Mouse (Mus musculus) embryonic facial prominence, embryonic 15.5 days (tissue): ENCODE data around the gene Slc9a9. TPM values are rescaled to one million over a fixed set of nuclear protein-coding genes. Genes with fewer than 3 reads are reported as not detected.

ENCODE experiments used
- ATAC-seq: fragments of 200-750 bp; cut with Nextera tagmentation; 2 replicates; pipeline ENCODE4 v1.8.0; 2017; ENCODE audit warnings: low read depth, moderate TSS enrichment; ENCODE audit not compliant: insufficient number of reproducible peaks, low FRiP score, low TSS enrichment
- H3K27ac ChIP-seq: fragments of 300-500 bp; sonication (generic); replicated peaks from 2 replicates; pipeline ENCODE4 v1.5.1; 2015; ENCODE audit warnings: mild to moderate bottlenecking, inconsistent platforms
- H3K27me3 ChIP-seq: fragments of 300-500 bp; sonication (generic); 2 replicates; pipeline ENCODE4 v1.6.1; 2015; ENCODE audit warnings: inconsistent platforms
- H3K36me3 ChIP-seq: fragments of 300-500 bp; sonication (generic); 2 replicates; pipeline ENCODE4 v1.6.1; 2015; ENCODE audit warnings: mild to moderate bottlenecking, inconsistent platforms
- H3K4me1 ChIP-seq: fragments of 300-500 bp; sonication (generic); 2 replicates; pipeline ENCODE4 v1.6.1; 2015; ENCODE audit warnings: inconsistent platforms
- H3K4me2 ChIP-seq: fragments of 300-500 bp; sonication (generic); replicated peaks from 2 replicates; pipeline ENCODE4 v1.6.1; 2015; ENCODE audit warnings: mild to moderate bottlenecking, inconsistent platforms
- H3K4me3 ChIP-seq: fragments of 300-500 bp; sonication (generic); replicated peaks from 2 replicates; pipeline ENCODE4 v1.5.1; 2015; ENCODE audit warnings: mild to moderate bottlenecking, inconsistent platforms
- H3K9ac ChIP-seq: fragments of 300-500 bp; sonication (generic); 2 replicates; pipeline ENCODE4 v1.6.1; 2015; ENCODE audit warnings: inconsistent platforms
- H3K9me3 ChIP-seq: fragments of 300-500 bp; sonication (generic); replicated peaks from 2 replicates; pipeline ENCODE4 v1.6.1; 2016; ENCODE audit warnings: inconsistent platforms
- WGBS: fragments of 180-500 bp; shearing (Covaris S2); methylation state at CpG from one replicate; pipeline ENCODE4 v1.1.7; 2015; 5-methylcytosine and 5-hydroxymethylcytosine counted together
- polyA plus RNA-seq: library from polyadenylated mRNA; unstranded; fragments of >200 nt; fragmentation: Nextera tagmentation; extraction: Ambion mirVana; gene quantifications from 2 replicates; pipeline ENCODE4 v1.2.1, GENCODE M21; 2015

The Slc9a9 gene
- polyA plus RNA-seq, 1 experiment from 2014 or later = 7.4 TPM

DNA sequence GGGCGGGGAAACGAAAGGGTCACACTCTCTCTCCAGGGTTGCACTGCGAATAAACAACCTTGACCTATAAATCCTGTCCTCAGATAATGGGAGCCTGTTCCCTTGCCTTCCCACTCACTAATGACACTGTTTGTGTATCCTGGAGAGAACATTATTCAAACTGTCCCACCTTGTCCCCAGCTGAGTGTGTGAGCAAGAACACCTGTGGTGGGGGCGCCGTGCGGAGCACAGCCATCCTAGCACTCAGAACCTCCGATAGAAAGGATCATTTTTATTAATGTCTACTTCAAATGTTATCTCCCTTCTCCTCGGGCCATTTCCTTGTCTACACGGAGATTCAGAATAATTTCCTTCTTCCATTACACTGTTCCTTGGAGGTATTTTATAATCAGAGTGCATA lies 382.5 kb downstream of the Slc9a9 start:
- 82% methylated on average over 9 of the region's 9 CpGs for WGBS
- H3K4me1 ChIP-seq = no peaks in the 10 kb centered on the region

DNA sequence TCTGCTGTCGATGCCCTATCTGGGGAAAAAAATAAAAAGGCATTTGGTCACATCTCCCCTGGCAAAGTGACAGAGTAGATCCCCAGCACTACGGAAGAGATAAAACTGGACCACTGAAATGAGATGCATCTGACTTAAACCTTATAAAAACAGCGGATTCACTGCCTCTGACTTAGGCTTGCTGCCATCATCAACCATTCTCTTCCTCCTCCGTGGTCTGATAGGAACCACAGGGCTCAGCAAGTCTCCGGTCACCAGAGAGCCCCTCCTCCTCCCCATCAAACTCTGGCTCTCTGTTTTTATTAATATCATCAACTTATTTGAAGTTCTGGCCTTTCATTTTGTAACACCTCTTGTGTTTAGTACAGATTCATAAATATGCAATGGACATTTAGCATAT lies 383.5 kb downstream of the Slc9a9 start:
- H3K4me3 ChIP-seq = no peak overlapping the region
- no peaks in the 10 kb centered on the region for H3K9me3 ChIP-seq
- no peak overlapping the region for H3K9ac ChIP-seq
- 79% methylated on average over 5 of the region's 5 CpGs for WGBS
- H3K36me3 ChIP-seq = no peaks in the 10 kb centered on the region
- H3K4me1 ChIP-seq = no peaks in the 10 kb centered on the region
- ATAC-seq = no peak
- no peaks in the 10 kb centered on the region for H3K27me3 ChIP-seq
- no peak overlapping the region for H3K4me2 ChIP-seq
- no peak overlapping the region for H3K27ac ChIP-seq

More for the DNA sequence above, 382.5 kb downstream of the Slc9a9 start:
- Histone ChIP-seq H3K9me3 (no peaks in the 10 kb centered on the region), H3K36me3 (no peaks in the 10 kb centered on the region), H3K27me3 (no peaks in the 10 kb centered on the region), H3K4me3 (no peak overlapping the region), H3K9ac (no peak overlapping the region), H3K27ac (no peak overlapping the region), H3K4me2 (no peak overlapping the region)
- no peak for ATAC-seq

GRCm38 (mm10) chr9:95055843-95056242 lies 386.1 kb downstream of the Slc9a9 start:
- H3K9me3 ChIP-seq = no peaks in the 10 kb centered on the region
- H3K4me3 ChIP-seq = no peak overlapping the region
- no peak overlapping the region for H3K9ac ChIP-seq
- no peaks in the 10 kb centered on the region for H3K36me3 ChIP-seq
- H3K4me2 ChIP-seq = no peak overlapping the region
- H3K27me3 ChIP-seq = no peaks in the 10 kb centered on the region
- WGBS = 75% methylated on average over 4 of the region's 4 CpGs
- H3K4me1 ChIP-seq = no peaks in the 10 kb centered on the region
- ATAC-seq = no peak
- H3K27ac ChIP-seq = no peak overlapping the region

- Histone ChIP-seq H3K4me3 (no peak overlapping the region), H3K4me2 (no peak overlapping the region), H3K9ac (no peak overlapping the region), H3K27me3 (no peaks in the 10 kb centered on the region), H3K4me1 (no peaks in the 10 kb centered on the region), H3K27ac (no peak overlapping the region), H3K36me3 (no peaks in the 10 kb centered on the region), H3K9me3 (no peaks in the 10 kb centered on the region)
- no peak for ATAC-seq
- WGBS = 89% methylated on average over 4 of the region's 4 CpGs
Observed at GRCm38 (mm10) chr9:95060702-95061101, 391.0 kb downstream of the Slc9a9 start.

- no peak overlapping the region for H3K9ac ChIP-seq
- WGBS = 62% methylated on average over 2 of the region's 3 CpGs
- no peaks in the 10 kb centered on the region for H3K4me1 ChIP-seq
- ATAC-seq = peak; percentile 54; the same call in 1 of the 2 replicates
- no peaks in the 10 kb centered on the region for H3K9me3 ChIP-seq
- no peak overlapping the region for H3K4me2 ChIP-seq
- H3K27ac ChIP-seq = no peak overlapping the region
- H3K27me3 ChIP-seq = no peaks in the 10 kb centered on the region
- H3K4me3 ChIP-seq = no peak overlapping the region
- H3K36me3 ChIP-seq = no peaks in the 10 kb centered on the region
Observed at GRCm38 (mm10) chr9:95067037-95067436, 397.3 kb downstream of the Slc9a9 start.

GRCm38 (mm10) chr9:95068466-95068865 lies 398.8 kb downstream of the Slc9a9 start:
- no peak for ATAC-seq
- no peak overlapping the region for H3K4me3 ChIP-seq
- H3K4me2 ChIP-seq = no peak overlapping the region
- no peak overlapping the region for H3K9ac ChIP-seq
- no peaks in the 10 kb centered on the region for H3K27me3 ChIP-seq
- H3K36me3 ChIP-seq = no peaks in the 10 kb centered on the region
- peaks cover 5% of the 10 kb centered on the region; the same call in 1 of the 2 replicates for H3K4me1 ChIP-seq
- H3K9me3 ChIP-seq = no peaks in the 10 kb centered on the region
- no peak overlapping the region for H3K27ac ChIP-seq
- WGBS = 88% methylated on average over 2 of the region's 2 CpGs

DNA sequence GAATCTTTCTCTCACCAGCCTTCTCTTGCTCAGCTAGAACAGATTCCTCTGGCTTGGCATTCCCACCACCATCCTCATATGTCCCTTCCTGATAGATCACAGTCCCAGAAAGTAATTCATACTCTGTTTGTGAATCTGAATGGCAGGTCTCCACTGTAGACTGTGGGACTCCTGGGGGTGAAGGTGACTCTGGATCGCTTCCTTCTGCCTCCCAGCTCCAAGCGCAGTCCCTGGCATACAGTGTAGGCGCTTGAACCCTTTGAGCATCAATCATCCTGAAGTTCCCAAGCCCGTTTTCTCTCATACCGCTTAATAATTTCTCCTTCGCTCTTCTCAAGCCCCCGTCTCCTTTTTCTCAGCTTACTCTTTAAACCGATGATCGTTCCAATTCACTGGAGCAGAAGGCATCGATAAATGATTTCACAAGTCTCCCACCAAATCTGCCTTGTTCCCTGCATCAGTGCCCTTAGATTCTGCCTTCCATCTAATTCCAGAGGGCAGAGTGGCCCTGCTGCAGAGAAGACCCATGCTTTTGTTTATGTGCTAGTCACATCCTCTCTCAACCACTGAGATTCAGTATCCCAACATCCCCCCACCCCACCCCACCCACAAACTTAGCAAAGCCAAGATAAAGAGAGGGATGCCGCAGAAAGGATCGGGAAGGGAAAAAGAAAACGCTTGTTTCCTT lies 401.3 kb downstream of the Slc9a9 start:
- WGBS = 86% methylated on average over 13 of the region's 13 CpGs
- H3K4me2 ChIP-seq = no peak overlapping the region
- H3K9ac ChIP-seq = no peak overlapping the region
- H3K4me3 ChIP-seq = no peak overlapping the region
- no peaks in the 10 kb centered on the region for H3K27me3 ChIP-seq
- no peaks in the 10 kb centered on the region for H3K36me3 ChIP-seq
- ATAC-seq = no peak
- H3K4me1 ChIP-seq = peaks cover 13% of the 10 kb centered on the region
- no peak overlapping the region for H3K27ac ChIP-seq
- no peaks in the 10 kb centered on the region for H3K9me3 ChIP-seq

- Histone ChIP-seq H3K36me3 (no peaks in the 10 kb centered on the region), H3K4me3 (no peak overlapping the region), H3K9ac (no peak overlapping the region), H3K4me1 (peaks cover 16% of the 10 kb centered on the region), H3K4me2 (no peak overlapping the region), H3K27ac (peak overlapping the region; percentile 11; the same call in 1 of the 2 replicates), H3K9me3 (no peaks in the 10 kb centered on the region), H3K27me3 (no peaks in the 10 kb centered on the region)
- ATAC-seq = no peak
- WGBS = 56% methylated on average over 14 of the region's 14 CpGs
Observed at GRCm38 (mm10) chr9:95072450-95072955, 402.8 kb downstream of the Slc9a9 start.

- H3K36me3 ChIP-seq = no peaks in the 10 kb centered on the region
- WGBS = 21% methylated on average over 8 of the region's 8 CpGs
- peaks cover 16% of the 10 kb centered on the region for H3K4me1 ChIP-seq
- no peak for ATAC-seq
- no peak overlapping the region for H3K4me3 ChIP-seq
- no peaks in the 10 kb centered on the region for H3K27me3 ChIP-seq
- no peaks in the 10 kb centered on the region for H3K9me3 ChIP-seq
- no peak overlapping the region for H3K4me2 ChIP-seq
- no peak overlapping the region for H3K27ac ChIP-seq
- no peak overlapping the region for H3K9ac ChIP-seq
Observed at GRCm38 (mm10) chr9:95073691-95074090, 404.0 kb downstream of the Slc9a9 start.

DNA sequence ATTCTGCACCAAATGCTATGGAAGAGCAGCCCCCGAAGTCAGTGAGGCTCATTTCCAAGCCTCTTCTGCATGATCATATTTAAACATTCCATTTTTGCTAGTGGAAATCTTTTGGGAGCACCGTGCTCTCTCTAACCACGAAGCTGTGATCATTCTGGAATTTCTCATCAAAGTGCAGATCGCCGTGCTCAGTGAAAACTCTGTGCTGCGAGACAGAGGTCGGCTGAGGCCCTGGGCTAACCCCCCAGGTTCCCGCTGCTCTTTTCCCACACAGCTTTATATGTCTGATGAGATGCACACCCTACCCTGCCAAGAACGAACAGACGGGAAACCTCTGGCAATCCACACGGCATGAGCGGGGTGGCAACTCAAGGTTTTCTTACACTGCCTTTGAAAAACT lies 406.1 kb downstream of the Slc9a9 start:
- ATAC-seq = 0 out of 2 replicates have a peak, but pooled peaks have one; percentile 11
- no peaks in the 10 kb centered on the region for H3K36me3 ChIP-seq
- no peak overlapping the region for H3K9ac ChIP-seq
- 20% methylated on average over 12 of the region's 12 CpGs for WGBS
- peak overlapping the region; percentile 13; the same call in 1 of the 2 replicates for H3K4me2 ChIP-seq
- H3K4me1 ChIP-seq = peaks cover 16% of the 10 kb centered on the region
- H3K9me3 ChIP-seq = no peaks in the 10 kb centered on the region
- H3K27me3 ChIP-seq = no peaks in the 10 kb centered on the region
- H3K4me3 ChIP-seq = no peak overlapping the region
- 0 out of 2 replicates have a peak overlapping the region, but pooled peaks have one; percentile 8 for H3K27ac ChIP-seq

DNA sequence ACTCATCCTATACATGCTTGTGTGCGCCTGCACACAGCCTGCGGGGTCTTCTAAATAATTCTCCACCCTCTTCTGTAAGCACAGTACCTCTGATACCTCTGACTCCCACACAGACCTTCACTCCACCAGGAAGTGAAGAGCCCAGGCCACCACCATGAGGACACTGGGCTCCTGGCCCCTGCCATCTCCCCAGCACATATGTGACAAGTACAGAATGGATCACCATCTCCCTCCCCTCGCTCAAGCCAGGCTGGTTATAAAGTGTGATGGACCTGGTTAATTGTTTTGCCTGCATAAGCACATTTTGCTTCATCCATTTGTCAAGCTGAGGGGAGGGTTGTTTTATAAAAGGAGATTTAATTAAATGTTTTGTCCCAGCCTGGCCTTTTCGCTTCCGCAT lies 408.2 kb downstream of the Slc9a9 start:
- H3K27me3 ChIP-seq = no peaks in the 10 kb centered on the region
- no peak overlapping the region for H3K9ac ChIP-seq
- 83% methylated on average over 5 of the region's 5 CpGs for WGBS
- no peaks in the 10 kb centered on the region for H3K36me3 ChIP-seq
- H3K9me3 ChIP-seq = no peaks in the 10 kb centered on the region
- no peak overlapping the region for H3K4me2 ChIP-seq
- peaks cover 12% of the 10 kb centered on the region for H3K4me1 ChIP-seq
- H3K27ac ChIP-seq = no peak overlapping the region
- ATAC-seq = no peak
- H3K4me3 ChIP-seq = no peak overlapping the region

DNA sequence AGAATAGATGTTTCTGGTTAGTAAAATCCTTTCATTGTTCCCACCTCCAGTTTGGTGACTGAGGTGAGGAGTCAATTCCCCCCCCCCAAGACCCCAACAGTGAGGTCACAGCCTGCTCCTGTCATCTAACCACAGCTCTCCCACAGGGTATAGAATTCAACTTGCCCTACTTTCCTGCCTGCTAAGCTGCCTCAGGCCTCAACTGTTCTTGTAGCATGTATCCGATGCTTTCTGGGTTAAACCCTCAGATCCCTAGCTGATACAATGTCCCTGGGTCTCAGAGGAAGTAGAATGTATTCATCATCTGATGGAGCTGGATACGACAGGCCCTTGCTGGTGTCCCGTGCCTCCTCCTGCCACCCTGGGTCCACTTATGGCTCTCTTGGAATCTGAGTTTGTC lies 408.9 kb downstream of the Slc9a9 start:
- H3K9ac ChIP-seq = no peak overlapping the region
- no peak overlapping the region for H3K27ac ChIP-seq
- ATAC-seq = no peak
- no peaks in the 10 kb centered on the region for H3K9me3 ChIP-seq
- WGBS = 48% methylated on average over 3 of the region's 3 CpGs
- peaks cover 10% of the 10 kb centered on the region; the same call in 1 of the 2 replicates for H3K4me1 ChIP-seq
- H3K36me3 ChIP-seq = no peaks in the 10 kb centered on the region
- no peak overlapping the region for H3K4me3 ChIP-seq
- H3K4me2 ChIP-seq = no peak overlapping the region
- no peaks in the 10 kb centered on the region for H3K27me3 ChIP-seq
